Mouse (Mus musculus) stomach, postnatal 0 days (tissue): ENCODE measurements around the gene Zer1.

Source experiments
- CTCF ChIP-seq: IDR thresholded peaks from 2 replicates; pipeline ENCODE4 v1.5.1; 2016; ENCODE audit warnings: antibody characterized with exemption, low read depth, mild to moderate bottlenecking, moderate library complexity
- EP300 ChIP-seq: optimal IDR thresholded peaks from 2 replicates; pipeline ENCODE3; 2016; ENCODE audit warnings: antibody characterized with exemption

- TF ChIP-seq EP300 (no peak), CTCF (no peak; the same call in 1 of the 2 replicates)
Observed at GRCm38 (mm10) chr2:30093471-30094207, 30.7 kb downstream of the Zer1 start, which contains the start of gene Zdhhc12.
